Mouse (Mus musculus): ENCODE data around the gene Fzd5. TPM values are rescaled to one million over a fixed set of nuclear protein-coding genes. Genes with fewer than 3 reads are reported as not detected.
A peak's percentile ranks its signal among the peaks of the same experiment; 100 is the strongest.

The Fzd5 gene
- polyA plus RNA-seq, 1 experiment = 2.1 TPM

- H3K36me3 ChIP-seq (ENCODE audit: control insufficient read depth, insufficient read depth) = no peaks in the 10 kb centered on the region
- H3K79me2 ChIP-seq (ENCODE audit: control insufficient read depth, insufficient read depth) = no peaks in the 10 kb centered on the region
- H3K27me3 ChIP-seq (ENCODE audit: control insufficient read depth, insufficient read depth, insufficient read length) = no peaks in the 10 kb centered on the region
- no peak overlapping the region for H3K4me3 ChIP-seq
- TF ChIP-seq CEBPB (IDR thresholded peaks at IDR 0.05; ENCODE audit: insufficient read depth, poor library complexity, severe bottlenecking) (no peak), TCF12 (IDR thresholded peaks at IDR 0.05; ENCODE audit: insufficient read depth, poor library complexity, severe bottlenecking) (no peak), TCF3 (IDR thresholded peaks at IDR 0.05; ENCODE audit: insufficient read length, low read depth) (no peak), REST (IDR thresholded peaks at IDR 0.05; ENCODE audit: insufficient read depth, insufficient read length) (no peak)
- no peak overlapping the region for H3K4me2 ChIP-seq (ENCODE audit: low read depth)
- H3ac ChIP-seq (ENCODE audit: control insufficient read depth, insufficient read length) = no peak overlapping the region
These were observed 17.1 kb upstream of the Fzd5 start for GRCm38 (mm10) chr1:64754658-64755057.

GRCm38 (mm10) chr1:64753668-64754067 lies 16.1 kb upstream of the Fzd5 start:
- no peaks in the 10 kb centered on the region for H3K36me3 ChIP-seq (ENCODE audit: control insufficient read depth, insufficient read depth)
- no peaks in the 10 kb centered on the region for H3K27me3 ChIP-seq (ENCODE audit: control insufficient read depth, insufficient read depth, insufficient read length)
- no peak for TF ChIP-seq USF1 (IDR thresholded peaks at IDR 0.05; ENCODE audit: low read depth)
- TF ChIP-seq REST (IDR thresholded peaks at IDR 0.05; ENCODE audit: insufficient read depth, insufficient read length) = no peak
- no peak for TF ChIP-seq TCF12 (IDR thresholded peaks at IDR 0.05; ENCODE audit: insufficient read depth, poor library complexity, severe bottlenecking)
- TF ChIP-seq TCF3 (IDR thresholded peaks at IDR 0.05; ENCODE audit: insufficient read length, low read depth) = no peak
- no peak for TF ChIP-seq MYOG (IDR thresholded peaks at IDR 0.05; ENCODE audit: control insufficient read depth in 1 of 3, insufficient read depth in 1 of 3, insufficient read length in 2 of 3, low read depth in 2 of 3)
- H3ac ChIP-seq (ENCODE audit: control insufficient read depth, insufficient read length) = no peak overlapping the region
- no peak overlapping the region for H3K4me3 ChIP-seq
- no peak overlapping the region for H3K4me2 ChIP-seq (ENCODE audit: low read depth)
- H3K79me2 ChIP-seq (ENCODE audit: control insufficient read depth, insufficient read depth) = no peaks in the 10 kb centered on the region

GRCm38 (mm10) chr1:64753109-64753508 lies 15.6 kb upstream of the Fzd5 start:
- Histone ChIP-seq H3K79me2 (ENCODE audit: control insufficient read depth, insufficient read depth) (no peaks in the 10 kb centered on the region), H3ac (ENCODE audit: control insufficient read depth, insufficient read length) (no peak overlapping the region), H3K4me3 (no peak overlapping the region), H3K27me3 (ENCODE audit: control insufficient read depth, insufficient read depth, insufficient read length) (no peaks in the 10 kb centered on the region), H3K4me2 (ENCODE audit: low read depth) (no peak overlapping the region), H3K36me3 (ENCODE audit: control insufficient read depth, insufficient read depth) (no peaks in the 10 kb centered on the region)
- TF ChIP-seq CEBPB (IDR thresholded peaks at IDR 0.05; ENCODE audit: insufficient read depth, poor library complexity, severe bottlenecking) (peak; percentile 58; the same call in 1 of the 2 replicates), TCF3 (IDR thresholded peaks at IDR 0.05; ENCODE audit: insufficient read length, low read depth) (no peak)

GRCm38 (mm10) chr1:64744616-64745015 lies 7.1 kb upstream of the Fzd5 start:
- Histone ChIP-seq H3K4me3 (no peak overlapping the region), H3K79me2 (ENCODE audit: control insufficient read depth, insufficient read depth) (no peaks in the 10 kb centered on the region), H3K36me3 (ENCODE audit: control insufficient read depth, insufficient read depth) (no peaks in the 10 kb centered on the region), H3K4me2 (ENCODE audit: low read depth) (peak overlapping the region; percentile 7), H3ac (ENCODE audit: control insufficient read depth, insufficient read length) (no peak overlapping the region), H3K27me3 (ENCODE audit: control insufficient read depth, insufficient read depth, insufficient read length) (no peaks in the 10 kb centered on the region)
- TF ChIP-seq MYOG (IDR thresholded peaks at IDR 0.05; ENCODE audit: control insufficient read depth in 1 of 3, insufficient read depth in 1 of 3, insufficient read length in 2 of 3, low read depth in 2 of 3) (no peak), SRF (IDR thresholded peaks at IDR 0.05; ENCODE audit: control insufficient read depth, insufficient read length, low read depth) (no peak), POLR2AphosphoS2 (IDR thresholded peaks at IDR 0.05; ENCODE audit: insufficient read length, low read depth) (no peak), TCF3 (IDR thresholded peaks at IDR 0.05; ENCODE audit: insufficient read length, low read depth) (no peak), MYOD1 (IDR thresholded peaks at IDR 0.05; ENCODE audit: control insufficient read depth in 1 of 3, insufficient read length in 2 of 3, low read depth in 2 of 3) (no peak), MAX (IDR thresholded peaks at IDR 0.05; ENCODE audit: low read depth) (no peak), POLR2A (IDR thresholded peaks at IDR 0.05; ENCODE audit: insufficient read length, low read depth) (no peak), REST (IDR thresholded peaks at IDR 0.05; ENCODE audit: insufficient read depth, insufficient read length) (no peak), TCF12 (IDR thresholded peaks at IDR 0.05; ENCODE audit: insufficient read depth, poor library complexity, severe bottlenecking) (no peak)

- no peak overlapping the region for H3K4me3 ChIP-seq
- no peaks in the 10 kb centered on the region for H3K27me3 ChIP-seq (ENCODE audit: control insufficient read depth, insufficient read depth, insufficient read length)
- no peaks in the 10 kb centered on the region for H3K36me3 ChIP-seq (ENCODE audit: control insufficient read depth, insufficient read depth)
- no peaks in the 10 kb centered on the region for H3K79me2 ChIP-seq (ENCODE audit: control insufficient read depth, insufficient read depth)
- no peak overlapping the region for H3ac ChIP-seq (ENCODE audit: control insufficient read depth, insufficient read length)
- TF ChIP-seq POLR2AphosphoS2 (IDR thresholded peaks at IDR 0.05; ENCODE audit: insufficient read length, low read depth) (no peak), TCF12 (IDR thresholded peaks at IDR 0.05; ENCODE audit: insufficient read depth, poor library complexity, severe bottlenecking) (no peak), SRF (IDR thresholded peaks at IDR 0.05; ENCODE audit: control insufficient read depth, insufficient read length, low read depth) (no peak), MYOG (IDR thresholded peaks at IDR 0.05; ENCODE audit: control insufficient read depth in 1 of 3, insufficient read depth in 1 of 3, insufficient read length in 2 of 3, low read depth in 2 of 3) (no peak), MAX (IDR thresholded peaks at IDR 0.05; ENCODE audit: low read depth) (no peak), CEBPB (IDR thresholded peaks at IDR 0.05; ENCODE audit: insufficient read depth, poor library complexity, severe bottlenecking) (no peak), E2F4 (IDR thresholded peaks at IDR 0.05; ENCODE audit: insufficient read depth) (no peak), TCF3 (IDR thresholded peaks at IDR 0.05; ENCODE audit: insufficient read length, low read depth) (no peak), MYOD1 (IDR thresholded peaks at IDR 0.05; ENCODE audit: control insufficient read depth in 1 of 3, insufficient read length in 2 of 3, low read depth in 2 of 3) (no peak), USF1 (IDR thresholded peaks at IDR 0.05; ENCODE audit: low read depth) (no peak), POLR2A (IDR thresholded peaks at IDR 0.05; ENCODE audit: insufficient read length, low read depth) (no peak), REST (IDR thresholded peaks at IDR 0.05; ENCODE audit: insufficient read depth, insufficient read length) (no peak)
- H3K4me2 ChIP-seq (ENCODE audit: low read depth) = no peak overlapping the region
These were observed 5.3 kb upstream of the Fzd5 start for GRCm38 (mm10) chr1:64742741-64743408.

Data from myocyte (in vitro differentiated cells).